Mouse (Mus musculus) lung, embryonic 16.5 days (tissue): Measurements from ENCODE around the gene Deaf1. TPM values are rescaled to one million over a fixed set of nuclear protein-coding genes. Genes with fewer than 3 reads are reported as not detected.

ENCODE experiments used
- ATAC-seq: fragments of 200-750 bp; cut with Nextera tagmentation; 2 replicates; pipeline ENCODE4 v1.8.0; 2017; ENCODE audit warnings: low read depth, mild to moderate bottlenecking, moderate library complexity
- H3K27ac ChIP-seq: fragments of 300-500 bp; sonication (generic); 2 replicates; pipeline ENCODE4 v1.5.1; 2014; ENCODE audit warnings: mild to moderate bottlenecking, control low read depth, low read length
- H3K27me3 ChIP-seq: fragments of 300-500 bp; sonication (generic); 2 replicates; pipeline ENCODE4 v1.6.1; 2014; ENCODE audit warnings: low read depth, low read length, mixed read lengths; ENCODE audit not compliant: control insufficient read depth, insufficient read depth
- H3K36me3 ChIP-seq: fragments of 300-500 bp; sonication (generic); 2 replicates; pipeline ENCODE4 v1.6.1; 2014; ENCODE audit warnings: low read length; ENCODE audit not compliant: control insufficient read depth, insufficient read depth
- H3K4me1 ChIP-seq: fragments of 300-500 bp; sonication (generic); replicated peaks from 2 replicates; pipeline ENCODE4 v1.6.1; 2014; ENCODE audit warnings: low read length, mixed read lengths; ENCODE audit not compliant: control insufficient read depth, insufficient read depth
- H3K4me2 ChIP-seq: fragments of 300-500 bp; sonication (generic); 2 replicates; pipeline ENCODE4 v1.6.1; 2014; ENCODE audit warnings: low read depth, low read length, control low read depth
- H3K4me3 ChIP-seq: fragments of 300-500 bp; sonication (generic); 2 replicates; pipeline ENCODE4 v1.5.1; 2014; ENCODE audit warnings: mild to moderate bottlenecking, low read length, control low read depth
- H3K9ac ChIP-seq: fragments of 300-500 bp; sonication (generic); 2 replicates; pipeline ENCODE4 v1.6.1; 2014; ENCODE audit warnings: low read length, control low read depth
- H3K9me3 ChIP-seq: fragments of 300-500 bp; sonication (generic); 2 replicates; pipeline ENCODE4 v1.6.1; 2016; ENCODE audit warnings: low read length; ENCODE audit not compliant: control insufficient read depth
- WGBS: fragments of 180-500 bp; shearing (Covaris S2); extraction: QIAGEN DNeasy Blood & Tissue Kit; methylation state at CpG from one replicate; pipeline ENCODE4 v1.1.7; 2014; 5-methylcytosine and 5-hydroxymethylcytosine counted together
- polyA plus RNA-seq: library from polyadenylated mRNA; unstranded; fragments of >200 nt; fragmentation: Nextera tagmentation; extraction: Ambion mirVana; gene quantifications from 2 replicates; pipeline ENCODE4 v1.2.1, GENCODE M21; 2015

Deaf1 gene
- polyA plus RNA-seq, 1 experiment from 2014 or later, result 52.7 TPM

DNA sequence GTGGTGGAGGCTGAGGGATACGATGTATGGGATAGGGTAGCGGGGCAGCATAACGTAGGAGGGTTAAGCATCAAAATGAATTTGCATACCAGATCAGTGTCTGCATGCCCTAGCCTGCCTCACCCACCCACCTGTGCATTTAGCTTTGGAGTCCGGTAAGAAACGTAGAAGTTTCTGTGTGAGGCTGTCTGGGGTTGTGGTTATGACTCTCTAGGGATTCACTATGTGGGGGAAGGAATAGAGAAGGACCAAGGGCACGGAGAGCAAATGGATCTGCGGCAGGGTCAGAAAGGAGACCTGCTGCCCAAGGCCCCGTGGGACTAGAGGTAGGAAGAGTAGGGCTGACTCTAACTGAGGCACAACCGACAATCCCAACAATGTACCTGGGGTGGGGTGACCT lies 52.1 kb downstream of the Deaf1 start:
- Histone ChIP-seq H3K27me3 (peaks cover 2% of the 10 kb centered on the region; the same call in 1 of the 2 replicates), H3K36me3 (no peaks in the 10 kb centered on the region), H3K9me3 (no peaks in the 10 kb centered on the region), H3K9ac (no peak overlapping the region), H3K27ac (no peak overlapping the region), H3K4me1 (peaks cover 12% of the 10 kb centered on the region; the same call in 1 of the 2 replicates), H3K4me3 (no peak overlapping the region), H3K4me2 (no peak overlapping the region)
- 80% methylated on average over 9 of the region's 9 CpGs for WGBS
- no peak for ATAC-seq

DNA sequence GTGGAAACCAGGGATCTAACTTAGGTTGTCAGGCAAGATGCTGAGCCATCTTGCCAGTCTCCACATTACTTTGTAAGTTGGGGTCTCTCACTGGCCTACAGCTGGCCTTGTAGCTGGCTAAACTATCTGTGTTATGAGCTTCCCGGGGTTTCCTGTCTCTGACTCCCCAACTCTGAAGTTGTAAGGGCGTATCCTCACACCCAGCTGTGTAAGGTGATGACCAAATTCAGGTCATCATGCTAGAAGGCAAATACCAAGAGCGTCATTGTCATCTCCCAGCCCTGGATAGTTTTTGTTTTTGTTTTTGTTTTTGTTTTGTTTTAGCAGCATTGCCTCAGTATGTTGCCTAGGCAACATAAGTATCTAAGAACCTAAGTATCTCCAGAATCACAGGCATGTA lies 56.9 kb downstream of the Deaf1 start:
- WGBS, result 84% methylated on average over 3 of the region's 3 CpGs
- Histone ChIP-seq H3K4me2 (no peak overlapping the region), H3K9me3 (no peaks in the 10 kb centered on the region), H3K27ac (no peak overlapping the region), H3K27me3 (no peaks in the 10 kb centered on the region), H3K4me3 (no peak overlapping the region), H3K36me3 (no peaks in the 10 kb centered on the region), H3K4me1 (peaks cover under 1% of the 10 kb centered on the region), H3K9ac (no peak overlapping the region)
- ATAC-seq, result no peak

GRCm38 (mm10) chr7:141269273-141269545 lies 58.3 kb downstream of the Deaf1 start:
- Histone ChIP-seq H3K9ac (no peak overlapping the region), H3K27ac (no peak overlapping the region), H3K27me3 (no peaks in the 10 kb centered on the region), H3K4me2 (peak overlapping the region; percentile 30; the same call in 1 of the 2 replicates), H3K9me3 (no peaks in the 10 kb centered on the region), H3K4me3 (0 out of 2 replicates have a peak overlapping the region, but pooled peaks have one; percentile 3), H3K36me3 (no peaks in the 10 kb centered on the region), H3K4me1 (peaks cover 6% of the 10 kb centered on the region)
- 68% methylated on average over 14 of the region's 14 CpGs for WGBS
- ATAC-seq, result no peak

- 0 out of 2 replicates have a peak overlapping the region, but pooled peaks have one; percentile 3 for H3K4me3 ChIP-seq
- H3K4me1 ChIP-seq, result peaks cover 6% of the 10 kb centered on the region
- H3K36me3 ChIP-seq, result no peaks in the 10 kb centered on the region; the same call in 1 of the 2 replicates
- H3K27ac ChIP-seq, result no peak overlapping the region
- no peak overlapping the region for H3K9ac ChIP-seq
- peak overlapping the region; percentile 30; the same call in 1 of the 2 replicates for H3K4me2 ChIP-seq
- no peaks in the 10 kb centered on the region for H3K27me3 ChIP-seq
- H3K9me3 ChIP-seq, result no peaks in the 10 kb centered on the region
- 0 out of 2 replicates have a peak, but pooled peaks have one; percentile 11 for ATAC-seq
- 61% methylated on average over 24 of the region's 24 CpGs for WGBS
Measured at GRCm38 (mm10) chr7:141268466-141269272, 58.8 kb downstream of the Deaf1 start.

- H3K27ac ChIP-seq, result no peak within 1 kb of the TSS
Measured at GRCm38 (mm10) chr7:141265739-141266561, 61.5 kb downstream of the Deaf1 start, which contains the start of gene Irf7. Gene Irf7 (minus strand): TSS chr7:141266481.

DNA sequence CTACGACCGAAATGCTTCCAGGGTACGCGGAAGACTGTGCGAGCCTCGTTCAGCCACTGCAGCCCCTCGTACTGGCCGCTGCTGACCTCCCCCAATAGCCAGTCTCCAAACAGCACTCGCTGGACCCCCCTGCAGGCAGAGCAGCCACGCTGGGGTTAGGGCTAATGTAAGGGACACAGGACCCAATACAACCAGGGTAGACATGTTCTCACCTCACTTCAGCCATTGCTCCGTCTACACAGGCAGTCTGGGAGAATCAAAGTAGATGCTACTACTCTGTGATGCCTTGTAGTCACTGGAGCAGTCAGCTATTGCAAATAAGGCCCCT lies 62.1 kb downstream of the Deaf1 start:
- ATAC-seq, result peak; percentile 13
- Histone ChIP-seq H3K9ac (peak overlapping the region; percentile 75), H3K4me1 (peaks cover 6% of the 10 kb centered on the region), H3K27me3 (no peaks in the 10 kb centered on the region), H3K27ac (no peak overlapping the region), H3K36me3 (peaks cover 28% of the 10 kb centered on the region), H3K4me3 (peak overlapping the region; percentile 70; the same call in 1 of the 2 replicates), H3K4me2 (peak overlapping the region; percentile 90), H3K9me3 (no peaks in the 10 kb centered on the region)
- WGBS, result 32% methylated on average over 11 of the region's 11 CpGs

More at GRCm38 (mm10) chr7:141265739-141266561, 61.5 kb downstream of the Deaf1 start, which contains the start of gene Irf7:
- H3K9me3 ChIP-seq, result no peaks in the 10 kb centered on the region
- peak within 1 kb of the TSS; percentile 70 for H3K4me3 ChIP-seq
- peaks cover 22% of the 10 kb centered on the region for H3K36me3 ChIP-seq
- H3K4me1 ChIP-seq, result peaks cover 6% of the 10 kb centered on the region
- 6% methylated on average over 25 of the region's 25 CpGs for WGBS
- no peaks in the 10 kb centered on the region for H3K27me3 ChIP-seq
- ATAC-seq, result peak; percentile 72
- H3K9ac ChIP-seq, result peak within 1 kb of the TSS; percentile 75
- peak within 1 kb of the TSS; percentile 90 for H3K4me2 ChIP-seq

- H3K4me3 ChIP-seq, result no peak overlapping the region; the same call in 1 of the 2 replicates
- H3K9me3 ChIP-seq, result no peaks in the 10 kb centered on the region
- no peak overlapping the region for H3K27ac ChIP-seq
- peaks cover 31% of the 10 kb centered on the region for H3K36me3 ChIP-seq
- WGBS, result 28% methylated on average over 12 of the region's 12 CpGs
- peak; percentile 51; the same call in 1 of the 2 replicates for ATAC-seq
- H3K4me2 ChIP-seq, result peak overlapping the region; percentile 90
- H3K9ac ChIP-seq, result no peak overlapping the region
- H3K27me3 ChIP-seq, result no peaks in the 10 kb centered on the region
- H3K4me1 ChIP-seq, result peaks cover 6% of the 10 kb centered on the region
Measured at GRCm38 (mm10) chr7:141264761-141265410, 62.6 kb downstream of the Deaf1 start.

DNA sequence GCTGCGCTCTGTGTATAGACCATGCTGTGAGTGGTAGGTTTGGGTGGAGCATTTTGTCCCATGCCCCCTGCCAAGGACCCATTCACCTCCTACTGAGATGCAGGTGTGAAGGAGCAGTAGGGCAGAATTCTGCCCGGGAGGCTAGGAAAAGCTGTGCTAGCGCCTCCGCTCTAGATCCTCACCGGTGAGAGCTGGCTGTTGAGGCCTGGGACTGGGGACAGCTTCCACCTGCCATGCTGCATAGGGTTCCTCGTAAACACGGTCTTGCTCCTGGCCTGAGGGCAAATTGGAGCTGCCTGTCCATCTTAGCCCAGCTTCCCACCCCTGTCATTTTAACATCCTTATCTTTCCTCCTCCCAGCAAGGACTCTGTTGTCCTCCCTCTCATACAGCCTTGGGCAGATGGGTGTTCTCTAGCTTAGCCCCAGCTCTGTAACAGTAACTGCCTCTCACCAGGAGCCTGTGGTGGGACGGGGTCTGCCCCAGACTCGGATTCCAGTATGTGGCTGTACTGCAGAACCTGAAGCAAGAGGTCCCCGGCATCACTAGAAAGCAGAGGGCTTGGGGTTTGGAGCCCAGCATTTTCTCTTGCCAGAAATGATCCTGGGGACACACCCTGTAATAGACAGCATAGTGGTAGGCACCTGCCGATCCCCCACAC lies 63.3 kb downstream of the Deaf1 start:
- Histone ChIP-seq H3K36me3 (peaks cover 38% of the 10 kb centered on the region), H3K27me3 (no peaks in the 10 kb centered on the region), H3K4me3 (no peak overlapping the region), H3K4me1 (peaks cover 6% of the 10 kb centered on the region), H3K9ac (no peak overlapping the region), H3K9me3 (no peaks in the 10 kb centered on the region), H3K4me2 (no peak overlapping the region), H3K27ac (no peak overlapping the region)
- WGBS, result 75% methylated on average over 11 of the region's 11 CpGs
- ATAC-seq, result no peak
